Mouse (Mus musculus) small intestine, adult 2 months (tissue): ENCODE measurements around the gene Ccdc13. TPM values are rescaled to one million over a fixed set of nuclear protein-coding genes. Genes with fewer than 3 reads are reported as not detected.
A peak's percentile ranks its signal among the peaks of the same experiment; 100 is the strongest.

Source experiments
- H3K27ac ChIP-seq: fragments of 200-500 bp; 2 replicates; pipeline ENCODE4 v1.5.1; 2012; ENCODE audit warnings: low read depth, low read length, control low read depth, inconsistent platforms; ENCODE audit not compliant: insufficient read depth
- H3K27me3 ChIP-seq: fragments of 200-500 bp; 2 replicates; pipeline ENCODE4 v1.6.1; 2012; ENCODE audit warnings: mild to moderate bottlenecking, moderate library complexity, low read length, inconsistent platforms; ENCODE audit not compliant: control insufficient read depth, insufficient read depth
- H3K36me3 ChIP-seq: fragments of 200-500 bp; 2 replicates; pipeline ENCODE4 v1.6.1; 2012; ENCODE audit warnings: mild to moderate bottlenecking, low read length, control low read depth, inconsistent platforms; ENCODE audit not compliant: control insufficient read depth, insufficient read depth
- H3K4me1 ChIP-seq: fragments of 200-500 bp; 2 replicates; pipeline ENCODE4 v1.6.1; 2012; ENCODE audit warnings: low read length, inconsistent platforms, mixed read lengths; ENCODE audit not compliant: control insufficient read depth, insufficient read depth, insufficient read length
- H3K4me3 ChIP-seq: fragments of 200-500 bp; 2 replicates; pipeline ENCODE4 v1.5.1; 2012; ENCODE audit warnings: low read depth, mild to moderate bottlenecking, control low read depth, inconsistent platforms, low read length, moderate library complexity
- CTCF ChIP-seq: fragments of 200-500 bp; IDR thresholded peaks from 2 replicates; pipeline ENCODE4 v1.5.1; 2012; ENCODE audit warnings: low read depth, mild to moderate bottlenecking, control low read depth, inconsistent platforms, low read length, moderate library complexity, mixed read lengths; ENCODE audit not compliant: insufficient replicate concordance, insufficient read length; ENCODE audit errors: extremely low read depth
- POLR2A ChIP-seq: fragments of 200-500 bp; IDR thresholded peaks from 2 replicates; pipeline ENCODE4 v1.6.1; 2012; ENCODE audit warnings: low read depth, mild to moderate bottlenecking, control low read depth, inconsistent platforms, low read length, moderate library complexity
- WGBS: fragments of 180-500 bp; shearing (Covaris S2); methylation state at CpG from one replicate; pipeline ENCODE4 v1.1.7; 2018; 5-methylcytosine and 5-hydroxymethylcytosine counted together
- polyA plus RNA-seq: library from polyadenylated mRNA; depleted of rRNA; stranded (reverse); fragments of >200 nt; gene quantifications from 2 replicates; pipeline ENCODE4 v1.2.3, GENCODE M21; 2012

The Ccdc13 gene
- polyA plus RNA-seq, 1 experiment: 0.65 TPM

DNA sequence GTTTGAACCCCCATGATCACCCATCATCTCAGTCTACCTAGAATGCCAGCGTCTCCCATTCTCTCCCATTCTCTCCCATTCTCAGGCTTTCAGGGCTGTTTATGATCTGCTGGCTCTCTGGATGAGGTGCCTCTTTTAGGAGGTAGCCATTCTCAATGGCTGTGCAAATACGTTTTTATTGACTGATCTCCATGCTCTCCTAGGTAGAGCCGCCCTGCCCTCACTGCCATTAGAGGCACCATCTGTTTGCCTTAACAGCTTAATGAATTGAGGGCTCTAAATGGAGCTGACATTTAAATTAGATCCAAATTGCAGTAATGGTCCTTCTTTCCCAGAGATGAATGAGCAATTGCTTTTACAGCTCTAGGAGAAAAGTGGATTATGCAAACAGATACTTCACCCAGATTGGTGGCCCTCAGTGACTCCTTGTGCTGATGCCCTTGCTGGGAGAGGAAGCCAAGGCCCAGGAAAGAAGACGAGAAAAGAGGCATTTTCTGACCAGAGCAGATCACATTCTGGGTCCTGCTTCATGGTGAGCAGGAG is 30.8 kb upstream of the Ccdc13 start:
- Histone ChIP-seq H3K27me3 (no peaks in the 10 kb centered on the region; the same call in 1 of the 2 replicates), H3K4me1 (peaks cover 22% of the 10 kb centered on the region; the same call in 1 of the 2 replicates), H3K27ac (no peak overlapping the region), H3K36me3 (no peaks in the 10 kb centered on the region), H3K4me3 (no peak overlapping the region)
- WGBS: 57% methylated on average over 4 of the region's 4 CpGs
- TF ChIP-seq POLR2A: no peak
- no peak for TF ChIP-seq CTCF

DNA sequence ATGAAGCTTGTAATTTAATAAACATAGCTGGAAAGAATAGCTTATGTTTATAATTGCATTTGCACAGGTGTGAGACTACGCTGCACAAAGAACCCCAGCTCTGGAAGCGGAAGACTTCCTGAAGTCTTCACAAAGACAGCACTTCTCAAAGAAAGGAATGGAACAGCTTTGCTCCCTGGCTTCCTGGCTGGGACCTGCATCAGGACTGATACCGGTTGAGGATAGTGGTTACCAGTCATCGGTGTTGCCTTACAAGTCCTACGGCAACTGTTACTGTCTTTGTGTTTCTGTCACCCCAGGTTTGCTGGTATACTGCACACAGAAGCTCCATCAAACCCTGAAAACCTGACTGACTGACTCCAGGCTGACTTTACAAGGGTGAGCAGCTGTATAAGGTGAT is 30.2 kb upstream of the Ccdc13 start:
- Histone ChIP-seq H3K27me3 (no peaks in the 10 kb centered on the region; the same call in 1 of the 2 replicates), H3K4me3 (no peak overlapping the region), H3K4me1 (peaks cover 22% of the 10 kb centered on the region; the same call in 1 of the 2 replicates), H3K36me3 (no peaks in the 10 kb centered on the region), H3K27ac (no peak overlapping the region)
- TF ChIP-seq CTCF: no peak
- TF ChIP-seq POLR2A: no peak
- WGBS: 85% methylated on average over 5 of the region's 5 CpGs

DNA sequence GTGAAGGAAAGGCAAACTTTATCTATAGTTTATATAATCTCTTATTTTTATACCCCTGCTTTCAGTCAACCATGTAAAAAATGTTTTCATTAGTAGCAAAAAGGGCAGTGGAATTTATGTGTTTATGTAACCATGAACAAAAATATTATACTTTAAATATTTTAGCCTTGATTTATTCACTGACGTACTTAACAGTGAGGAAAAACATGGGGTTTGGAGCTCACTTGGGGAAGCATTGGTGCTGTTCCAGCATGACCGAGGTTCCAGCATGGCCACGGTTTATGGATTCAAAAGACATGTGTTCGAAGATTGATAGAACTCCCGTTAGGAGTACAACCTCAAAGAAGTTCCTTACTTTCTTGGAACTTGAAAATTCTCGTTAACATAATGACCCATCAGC is 29.0 kb upstream of the Ccdc13 start:
- Histone ChIP-seq H3K4me1 (peaks cover 21% of the 10 kb centered on the region; the same call in 1 of the 2 replicates), H3K27me3 (no peaks in the 10 kb centered on the region; the same call in 1 of the 2 replicates), H3K36me3 (no peaks in the 10 kb centered on the region), H3K27ac (no peak overlapping the region), H3K4me3 (no peak overlapping the region)
- TF ChIP-seq POLR2A: no peak
- TF ChIP-seq CTCF: no peak
- 77% methylated on average over 6 of the region's 6 CpGs for WGBS

DNA sequence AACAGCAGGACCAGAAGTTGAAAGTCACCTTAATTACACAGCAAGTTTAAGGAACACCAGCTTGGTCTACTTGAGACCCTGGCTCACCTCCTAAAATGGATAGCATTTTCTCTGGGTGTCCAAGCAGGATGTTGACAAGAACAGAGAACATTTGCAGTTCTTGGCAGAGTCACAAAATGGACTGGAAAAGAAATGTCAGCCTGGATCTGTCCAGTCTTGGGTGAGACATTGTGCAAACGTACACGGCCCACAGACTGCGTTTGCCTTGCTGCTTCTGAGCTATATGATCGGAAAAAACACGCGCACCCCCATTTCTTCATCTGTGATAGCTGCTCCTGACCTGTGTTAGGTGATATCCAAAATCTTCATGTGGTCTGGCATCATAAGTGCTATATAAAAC is 28.4 kb upstream of the Ccdc13 start:
- 72% methylated on average over 6 of the region's 6 CpGs for WGBS
- H3K4me1 ChIP-seq: peaks cover 19% of the 10 kb centered on the region; the same call in 1 of the 2 replicates
- H3K27ac ChIP-seq: 0 out of 2 replicates have a peak overlapping the region, but pooled peaks have one; percentile 7

DNA sequence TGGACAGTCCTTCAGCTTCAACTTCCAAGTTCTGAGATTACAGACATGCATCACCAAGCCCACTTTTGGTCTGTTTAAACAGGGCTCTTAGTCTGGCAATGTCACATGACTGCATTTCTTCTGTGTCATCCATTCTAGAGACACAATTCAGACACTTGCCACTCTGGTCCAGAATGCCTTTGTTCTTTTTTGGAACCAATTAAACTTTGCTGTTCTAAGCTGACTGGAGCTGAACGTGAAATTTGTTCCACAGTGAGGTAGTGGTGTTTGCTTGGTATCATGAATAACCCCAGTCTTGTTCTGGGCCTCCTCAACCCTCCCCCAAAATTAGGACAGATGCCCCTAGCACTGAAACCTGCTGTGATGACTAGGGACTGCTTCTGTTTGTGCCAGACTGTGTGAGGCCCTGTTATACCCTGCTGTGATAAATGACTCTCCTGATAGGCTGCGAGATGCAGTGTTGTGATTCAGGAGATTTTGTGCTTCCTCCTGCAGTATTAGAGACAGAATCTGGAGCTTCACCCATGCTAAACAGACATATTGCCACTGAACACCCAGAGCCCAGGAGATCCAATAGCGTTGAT is 26.3 kb upstream of the Ccdc13 start:
- peak overlapping the region; percentile 48 for H3K27ac ChIP-seq
- no peak for TF ChIP-seq POLR2A
- TF ChIP-seq CTCF: no peak

More for the DNA sequence above, 28.4 kb upstream of the Ccdc13 start:
- Histone ChIP-seq H3K36me3 (no peaks in the 10 kb centered on the region), H3K27me3 (no peaks in the 10 kb centered on the region; the same call in 1 of the 2 replicates), H3K4me3 (no peak overlapping the region)
- TF ChIP-seq POLR2A (no peak), CTCF (no peak)

DNA sequence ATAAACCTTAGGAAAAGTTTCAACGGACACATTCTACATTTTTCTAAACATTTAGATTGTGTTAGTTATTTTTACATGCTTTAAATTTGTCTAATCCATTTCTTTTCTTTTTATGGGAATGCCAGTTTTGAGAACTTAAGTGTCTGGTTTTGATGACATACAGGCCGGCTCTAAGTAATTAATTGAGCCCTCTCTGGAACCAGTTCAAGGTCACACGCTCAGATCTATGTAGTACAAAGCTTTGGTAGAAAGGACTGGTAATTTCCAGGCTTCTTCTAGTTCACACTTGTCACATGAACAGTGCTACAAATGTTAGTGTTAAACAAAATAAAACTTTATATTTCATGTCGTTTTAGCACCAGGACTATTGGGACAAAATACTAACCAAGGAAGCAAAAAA is 25.6 kb upstream of the Ccdc13 start:
- Histone ChIP-seq H3K36me3 (no peaks in the 10 kb centered on the region), H3K27ac (no peak overlapping the region), H3K4me3 (no peak overlapping the region), H3K27me3 (no peaks in the 10 kb centered on the region; the same call in 1 of the 2 replicates), H3K4me1 (peaks cover 9% of the 10 kb centered on the region; the same call in 1 of the 2 replicates)
- 57% methylated on average over 4 of the region's 4 CpGs for WGBS
- TF ChIP-seq CTCF (no peak), POLR2A (no peak)

More for the DNA sequence above, 26.3 kb upstream of the Ccdc13 start:
- no peaks in the 10 kb centered on the region; the same call in 1 of the 2 replicates for H3K27me3 ChIP-seq
- WGBS: 50% methylated on average over 3 of the region's 3 CpGs
- H3K4me3 ChIP-seq: no peak overlapping the region
- H3K4me1 ChIP-seq: peaks cover 9% of the 10 kb centered on the region; the same call in 1 of the 2 replicates
- no peaks in the 10 kb centered on the region for H3K36me3 ChIP-seq

DNA sequence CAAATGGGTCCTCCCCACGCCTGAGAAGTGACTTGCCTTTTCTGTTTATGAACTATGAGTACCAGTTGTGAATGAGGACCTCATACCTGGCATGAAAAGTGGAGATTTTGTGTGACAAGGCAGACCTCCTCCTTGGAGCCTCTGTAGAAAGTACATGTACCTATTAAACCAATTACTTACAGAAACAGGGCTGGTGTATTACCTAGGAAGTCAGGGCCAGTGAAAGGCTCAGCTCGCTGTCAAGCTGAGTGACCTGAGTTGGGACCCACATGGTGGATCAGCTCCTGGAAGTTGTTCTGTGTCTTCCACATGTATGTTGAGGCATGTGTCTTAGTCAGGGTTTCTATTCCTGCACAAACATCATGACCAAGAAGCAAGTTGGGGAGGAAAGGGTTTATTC is 21.7 kb upstream of the Ccdc13 start:
- TF ChIP-seq CTCF (no peak), POLR2A (no peak)
- Histone ChIP-seq H3K4me1 (no peaks in the 10 kb centered on the region), H3K4me3 (no peak overlapping the region), H3K27me3 (no peaks in the 10 kb centered on the region), H3K36me3 (no peaks in the 10 kb centered on the region), H3K27ac (no peak overlapping the region)
- 86% methylated on average over 2 of the region's 2 CpGs for WGBS
